Mouse (Mus musculus) ES-Bruce4 (cell line): ENCODE measurements around the gene Uggt2.

Experiments
- CTCF ChIP-seq: IDR thresholded peaks from one replicate; pipeline ENCODE4 v1.8.1; 2011; ENCODE audit warnings: low read depth, low read length
- EP300 ChIP-seq: IDR thresholded peaks from 2 replicates; pipeline ENCODE4 v1.6.1; 2011; ENCODE audit warnings: low read depth, low read length; ENCODE audit not compliant: insufficient read depth
- POLR2A ChIP-seq: IDR thresholded peaks from one replicate; pipeline ENCODE4 v1.8.1; 2011; ENCODE audit warnings: low read length; ENCODE audit not compliant: insufficient read depth

DNA sequence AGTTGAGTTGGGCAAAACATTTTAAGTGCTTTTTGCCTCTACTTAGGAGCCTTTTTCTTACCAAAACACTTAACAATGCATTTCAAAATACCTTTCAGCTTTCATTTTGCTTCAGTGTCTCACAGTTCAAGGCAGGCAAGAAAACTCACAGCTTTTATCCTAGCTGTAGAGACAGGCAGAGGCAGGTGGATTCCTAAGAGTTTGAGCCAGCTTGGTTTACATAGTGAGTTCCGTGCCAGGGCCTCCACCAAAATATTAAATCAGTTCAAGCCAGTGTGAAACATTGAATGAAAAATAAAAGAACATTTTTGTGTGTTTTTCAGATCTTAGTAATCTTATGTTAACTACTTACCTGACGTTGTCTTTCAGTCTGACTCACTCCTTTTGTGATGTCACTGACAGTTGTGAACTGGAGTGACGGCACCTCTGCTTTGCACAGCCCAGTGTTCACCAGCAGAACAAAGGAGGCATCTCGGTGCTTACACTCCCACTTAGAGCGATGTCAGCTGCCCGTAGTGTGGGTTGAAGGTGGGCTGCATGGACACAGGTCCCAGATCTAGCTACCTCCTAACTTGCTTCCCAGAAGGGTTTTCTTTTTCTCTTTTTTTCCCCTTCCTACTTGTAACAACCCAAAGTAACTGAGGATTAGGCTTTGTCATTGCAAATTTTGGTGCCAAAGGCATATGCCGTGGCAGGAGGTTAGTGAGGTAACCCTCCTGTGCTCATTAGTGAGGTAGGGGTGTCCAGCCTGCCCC is 119.5 kb downstream of the Uggt2 start:
- TF ChIP-seq POLR2A (no peak), CTCF (no peak), EP300 (no peak)
